Mouse (Mus musculus): ENCODE results near the gene Ube2l6. TPM values are rescaled to one million over a fixed set of nuclear protein-coding genes. Genes with fewer than 3 reads are reported as not detected.

The Ube2l6 gene
- polyA plus RNA-seq, 1 experiment from 2014 or later = 37.2 TPM

- Histone ChIP-seq H3K4me3 (no peak overlapping the region), H3K27ac (no peak overlapping the region), H3K27me3 (ENCODE audit: insufficient read depth, poor library complexity, severe bottlenecking) (peaks cover 9% of the 10 kb centered on the region), H3K36me3 (peaks cover 48% of the 10 kb centered on the region), H3K9me3 (no peaks in the 10 kb centered on the region), H3K4me1 (replicated peaks) (peaks cover 35% of the 10 kb centered on the region)
- DNase-seq (ENCODE audit: low spot score) = no peak
- WGBS = 85% methylated on average over 6 of the region's 6 CpGs
Observed at GRCm38 (mm10) chr2:84843654-84844053, 45.0 kb downstream of the Ube2l6 start.

GRCm38 (mm10) chr2:84845226-84845625, 46.6 kb downstream of the Ube2l6 start:
- Histone ChIP-seq H3K4me3 (no peak overlapping the region), H3K27me3 (ENCODE audit: insufficient read depth, poor library complexity, severe bottlenecking) (no peaks in the 10 kb centered on the region), H3K36me3 (peaks cover 64% of the 10 kb centered on the region), H3K27ac (no peak overlapping the region), H3K9me3 (no peaks in the 10 kb centered on the region), H3K4me1 (replicated peaks) (peaks cover 24% of the 10 kb centered on the region)
- WGBS = 87% methylated on average over 1 of the region's 1 CpGs
- DNase-seq (ENCODE audit: low spot score) = no peak

GRCm38 (mm10) chr2:84850407-84851129, 51.9 kb downstream of the Ube2l6 start:
- no peaks in the 10 kb centered on the region for H3K27me3 ChIP-seq (ENCODE audit: insufficient read depth, poor library complexity, severe bottlenecking)
- H3K27ac ChIP-seq = no peak overlapping the region
- no peak overlapping the region for H3K4me3 ChIP-seq
- WGBS = 69% methylated on average over 7 of the region's 7 CpGs
- H3K9me3 ChIP-seq = no peaks in the 10 kb centered on the region
- peaks cover 97% of the 10 kb centered on the region for H3K36me3 ChIP-seq
- peaks cover 19% of the 10 kb centered on the region for H3K4me1 ChIP-seq (replicated peaks)
- no peak for DNase-seq (ENCODE audit: low spot score)

GRCm38 (mm10) chr2:84851130-84852040, 52.8 kb downstream of the Ube2l6 start:
- no peaks in the 10 kb centered on the region for H3K27me3 ChIP-seq (ENCODE audit: insufficient read depth, poor library complexity, severe bottlenecking)
- H3K36me3 ChIP-seq = peaks cover 96% of the 10 kb centered on the region
- no peaks in the 10 kb centered on the region for H3K9me3 ChIP-seq
- whole genome bisulfite sequencing = 30% methylated on average over 23 of the region's 23 CpGs
- peak overlapping the region; percentile 12; the same call in 1 of the 2 replicates for H3K27ac ChIP-seq
- peaks cover 19% of the 10 kb centered on the region for H3K4me1 ChIP-seq (replicated peaks)
- peak; percentile 65 for DNase-seq (ENCODE audit: low spot score)
- 0 out of 2 replicates have a peak overlapping the region, but pooled peaks have one; percentile 11 for H3K4me3 ChIP-seq

- DNase-seq (ENCODE audit: low spot score) = peak; percentile 39
- no peak overlapping the region for H3K27ac ChIP-seq
- no peak overlapping the region for H3K4me3 ChIP-seq
- no peaks in the 10 kb centered on the region for H3K27me3 ChIP-seq (ENCODE audit: insufficient read depth, poor library complexity, severe bottlenecking)
- 82% methylated on average over 2 of the region's 2 CpGs for WGBS
- H3K36me3 ChIP-seq = peaks cover 96% of the 10 kb centered on the region
- peaks cover 11% of the 10 kb centered on the region for H3K4me1 ChIP-seq (replicated peaks)
- H3K9me3 ChIP-seq = no peaks in the 10 kb centered on the region
Observed at GRCm38 (mm10) chr2:84855732-84856131, 57.1 kb downstream of the Ube2l6 start.

- peaks cover 97% of the 10 kb centered on the region for H3K36me3 ChIP-seq
- no peaks in the 10 kb centered on the region for H3K9me3 ChIP-seq
- WGBS = 88% methylated on average over 1 of the region's 1 CpGs
- H3K4me1 ChIP-seq (replicated peaks) = no peaks in the 10 kb centered on the region
- no peak overlapping the region for H3K4me3 ChIP-seq
- no peaks in the 10 kb centered on the region for H3K27me3 ChIP-seq (ENCODE audit: insufficient read depth, poor library complexity, severe bottlenecking)
- DNase-seq (ENCODE audit: low spot score) = no peak
- H3K27ac ChIP-seq = no peak overlapping the region
Observed at GRCm38 (mm10) chr2:84858551-84858950, 59.9 kb downstream of the Ube2l6 start.

Other genes starting within 250 kb of the Ube2l6 start
- 33.2 and 39.7 TPM in 2 replicates for gene Ctnnd1, start 148.1 kb upstream of the Ube2l6 start, polyA plus RNA-seq (2016; fragmentation: Nextera tagmentation; extraction: Ambion mirVana)
- gene Btbd18, start 139.7 kb upstream of the Ube2l6 start, polyA plus RNA-seq (2016; fragmentation: Nextera tagmentation; extraction: Ambion mirVana) = 0.25 and 0.31 TPM in 2 replicates
- 515 and 539 TPM in 2 replicates for gene Selenoh, start 128.1 kb upstream of the Ube2l6 start, polyA plus RNA-seq (2016; fragmentation: Nextera tagmentation; extraction: Ambion mirVana)
- not detected in 2 replicates for gene Gm28635, start 120.8 kb upstream of the Ube2l6 start, polyA plus RNA-seq (2016; fragmentation: Nextera tagmentation; extraction: Ambion mirVana)
- gene Med19, start 120.4 kb upstream of the Ube2l6 start, polyA plus RNA-seq (2016; fragmentation: Nextera tagmentation; extraction: Ambion mirVana) = 47.1 and 47.6 TPM in 2 replicates
- gene Tmx2, start 119.7 kb upstream of the Ube2l6 start, polyA plus RNA-seq (2016; fragmentation: Nextera tagmentation; extraction: Ambion mirVana) = 151 and 167 TPM in 2 replicates
- gene Zdhhc5, start 83.6 kb upstream of the Ube2l6 start, polyA plus RNA-seq (2016; fragmentation: Nextera tagmentation; extraction: Ambion mirVana) = 25.4 and 26.7 TPM in 2 replicates
- gene Clp1, start 71.5 kb upstream of the Ube2l6 start, polyA plus RNA-seq (2016; fragmentation: Nextera tagmentation; extraction: Ambion mirVana) = 49.6 and 53.6 TPM in 2 replicates
- 10.0 and 14.6 TPM in 2 replicates for gene Ypel4, start 64.8 kb upstream of the Ube2l6 start, polyA plus RNA-seq (2016; fragmentation: Nextera tagmentation; extraction: Ambion mirVana)
- gene Gm19426, start 55.2 kb upstream of the Ube2l6 start, polyA plus RNA-seq (2016; fragmentation: Nextera tagmentation; extraction: Ambion mirVana) = 9.5 and 10.4 TPM in 2 replicates
- gene Serping1, start 23.4 kb upstream of the Ube2l6 start, polyA plus RNA-seq (2016; fragmentation: Nextera tagmentation; extraction: Ambion mirVana) = 29.4 and 43.1 TPM in 2 replicates
- gene Smtnl1, start 23.8 kb downstream of the Ube2l6 start, polyA plus RNA-seq (2016; fragmentation: Nextera tagmentation; extraction: Ambion mirVana) = 0.09 and 0.14 TPM in 2 replicates
- 56.3 and 58.9 TPM in 2 replicates for gene Timm10, start 28.2 kb downstream of the Ube2l6 start, polyA plus RNA-seq (2016; fragmentation: Nextera tagmentation; extraction: Ambion mirVana)
- 23.1 and 28.6 TPM in 2 replicates for gene Slc43a1, start 40.0 kb downstream of the Ube2l6 start, polyA plus RNA-seq (2016; fragmentation: Nextera tagmentation; extraction: Ambion mirVana)
- gene Rtn4rl2, start 87.9 kb downstream of the Ube2l6 start, polyA plus RNA-seq (2016; fragmentation: Nextera tagmentation; extraction: Ambion mirVana) = 3.8 and 4.0 TPM in 2 replicates
- gene Slc43a3, start 137.8 kb downstream of the Ube2l6 start, polyA plus RNA-seq (2016; fragmentation: Nextera tagmentation; extraction: Ambion mirVana) = 21.5 and 26.6 TPM in 2 replicates
- gene Prg2, start 181.6 kb downstream of the Ube2l6 start, polyA plus RNA-seq (2016; fragmentation: Nextera tagmentation; extraction: Ambion mirVana) = not detected in 2 replicates
- gene Prg3, start 189.4 kb downstream of the Ube2l6 start, polyA plus RNA-seq (2016; fragmentation: Nextera tagmentation; extraction: Ambion mirVana) = not detected in 2 replicates
- 310 and 387 TPM in 2 replicates for gene Ssrp1, start 238.4 kb downstream of the Ube2l6 start, polyA plus RNA-seq (2016; fragmentation: Nextera tagmentation; extraction: Ambion mirVana)
- 18.0 and 20.5 TPM in 2 replicates for gene P2rx3, start 238.6 kb downstream of the Ube2l6 start, polyA plus RNA-seq (2016; fragmentation: Nextera tagmentation; extraction: Ambion mirVana)
- gene Tnks1bp1, start 249.2 kb downstream of the Ube2l6 start, polyA plus RNA-seq (2016; fragmentation: Nextera tagmentation; extraction: Ambion mirVana) = 29.3 and 31.2 TPM in 2 replicates